Mouse (Mus musculus) spleen, adult 2 months (tissue): ENCODE measurements around the gene Pnma5.

Source experiments
- CTCF ChIP-seq: fragments of 200-500 bp; IDR thresholded peaks from 2 replicates; pipeline ENCODE4 v1.5.1; 2011; ENCODE audit warnings: mild to moderate bottlenecking, inconsistent platforms; ENCODE audit not compliant: insufficient read depth, insufficient read length, insufficient replicate concordance; ENCODE audit errors: extremely low read depth
- POLR2A ChIP-seq: fragments of 200-500 bp; IDR thresholded peaks from 2 replicates; pipeline ENCODE4 v1.6.1; 2011; ENCODE audit warnings: low read depth, low read length, inconsistent platforms

DNA sequence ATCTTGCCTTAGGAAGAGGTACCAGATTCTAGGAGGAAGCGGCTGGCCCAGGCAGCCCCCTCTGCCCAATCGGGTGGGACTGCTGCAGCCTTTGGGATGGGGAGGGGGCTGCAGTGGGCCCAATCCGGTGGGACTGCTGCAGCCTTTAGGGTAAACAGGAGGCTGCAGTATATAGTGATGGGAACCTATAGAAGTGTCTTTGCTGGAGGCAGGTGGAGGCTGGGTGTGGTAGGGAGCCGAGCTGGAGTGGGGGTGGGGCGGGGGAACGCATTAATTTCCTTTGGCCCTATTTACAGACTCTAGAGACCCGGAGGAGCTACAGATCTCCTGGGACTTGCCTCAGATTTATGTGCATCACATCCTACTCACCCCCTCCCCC is 27.5 kb upstream of the Pnma5 start, which contains the start of gene Pnma3:
- TF ChIP-seq POLR2A (no peak), CTCF (no peak)
